Mouse (Mus musculus): Measurements from ENCODE around the gene Hmcn1.

DNA sequence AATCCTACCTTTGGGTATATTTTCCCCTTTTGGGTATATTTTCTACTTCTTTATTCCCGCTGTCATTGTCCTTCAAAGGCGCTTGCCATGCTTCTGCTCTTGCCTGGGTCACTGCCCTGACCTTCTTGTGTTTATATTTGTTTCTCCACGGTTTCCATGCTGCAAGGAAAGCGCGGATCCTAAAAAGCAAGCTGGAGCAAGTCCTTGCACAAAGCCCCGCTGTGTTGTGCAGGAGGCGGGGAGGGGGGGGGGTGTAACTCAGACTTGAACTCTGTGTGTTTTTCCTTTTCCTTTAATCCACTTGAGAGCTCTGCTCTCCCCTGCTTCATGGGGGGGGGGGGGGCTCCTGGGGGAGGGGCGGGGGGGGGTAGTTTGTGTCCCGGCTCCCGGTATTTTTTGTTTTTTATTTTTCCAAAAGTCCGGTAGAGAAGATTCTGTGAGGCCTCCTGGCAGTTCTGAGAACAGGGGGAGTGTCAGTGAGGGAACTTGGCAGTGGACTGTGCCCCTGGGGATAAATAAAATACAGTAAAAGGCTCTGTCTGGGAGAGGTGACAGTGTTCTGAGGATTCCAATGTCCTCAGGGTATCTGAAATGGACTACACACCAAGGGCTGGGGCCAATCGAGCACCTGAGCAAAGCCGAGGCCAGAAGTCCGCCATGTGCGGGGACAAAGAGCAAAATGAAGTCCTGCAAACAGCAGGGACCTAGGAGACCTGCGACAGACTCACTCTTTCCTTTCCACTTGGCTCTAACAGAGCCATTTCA lies 457.3 kb downstream of the Hmcn1 start:
- TF ChIP-seq CTCF (IDR thresholded peaks at IDR 0.05; ENCODE audit: low read depth, low read length) (no peak), EP300 (IDR thresholded peaks at IDR 0.05; ENCODE audit: insufficient read depth, low read depth, low read length) (no peak), POLR2A (IDR thresholded peaks at IDR 0.05; ENCODE audit: insufficient read depth, low read length) (no peak)
